Mouse (Mus musculus): ENCODE data around the gene 1600014C10Rik. TPM values are rescaled to one million over a fixed set of nuclear protein-coding genes. Genes with fewer than 3 reads are reported as not detected.

1600014C10Rik gene
- polyA plus RNA-seq, 1 experiment from 2014 or later: 14.4 TPM

GRCm38 (mm10) chr7:38208969-38209368 is 26.0 kb downstream of the 1600014C10Rik start:
- Histone ChIP-seq H3K4me3 (no peak overlapping the region), H3K36me3 (no peaks in the 10 kb centered on the region), H3K9me3 (no peaks in the 10 kb centered on the region), H3K4me1 (peaks cover 27% of the 10 kb centered on the region), H3K27me3 (ENCODE audit: insufficient read depth, poor library complexity, severe bottlenecking) (no peaks in the 10 kb centered on the region), H3K27ac (no peak overlapping the region)
- WGBS: 78% methylated on average over 3 of the region's 3 CpGs
- DNase-seq (ENCODE audit: low spot score): no peak

- Histone ChIP-seq H3K4me3 (no peak overlapping the region), H3K27me3 (ENCODE audit: insufficient read depth, poor library complexity, severe bottlenecking) (no peaks in the 10 kb centered on the region), H3K27ac (peak overlapping the region; percentile 30; the same call in 1 of the 2 replicates), H3K4me1 (peaks cover 31% of the 10 kb centered on the region), H3K36me3 (no peaks in the 10 kb centered on the region), H3K9me3 (no peaks in the 10 kb centered on the region)
- WGBS: 58% methylated on average over 11 of the region's 11 CpGs
- DNase-seq (ENCODE audit: low spot score): no peak
These were observed 26.6 kb downstream of the 1600014C10Rik start for GRCm38 (mm10) chr7:38209478-38210152.

GRCm38 (mm10) chr7:38212651-38213062 is 29.6 kb downstream of the 1600014C10Rik start:
- Histone ChIP-seq H3K4me3 (no peak overlapping the region), H3K27ac (peak overlapping the region; percentile 77; the same call in 1 of the 2 replicates), H3K4me1 (peaks cover 38% of the 10 kb centered on the region), H3K36me3 (no peaks in the 10 kb centered on the region), H3K27me3 (ENCODE audit: insufficient read depth, poor library complexity, severe bottlenecking) (no peaks in the 10 kb centered on the region), H3K9me3 (no peaks in the 10 kb centered on the region)
- DNase-seq (ENCODE audit: low spot score): no peak
- 27% methylated on average over 3 of the region's 3 CpGs for WGBS

- Histone ChIP-seq H3K27ac (no peak overlapping the region), H3K36me3 (no peaks in the 10 kb centered on the region), H3K27me3 (ENCODE audit: insufficient read depth, poor library complexity, severe bottlenecking) (no peaks in the 10 kb centered on the region), H3K4me3 (no peak overlapping the region), H3K4me1 (peaks cover 34% of the 10 kb centered on the region), H3K9me3 (no peaks in the 10 kb centered on the region)
- WGBS: 66% methylated on average over 5 of the region's 5 CpGs
- DNase-seq (ENCODE audit: low spot score): no peak
These were observed 31.6 kb downstream of the 1600014C10Rik start for GRCm38 (mm10) chr7:38214473-38215214.

- peaks cover 36% of the 10 kb centered on the region for H3K4me1 ChIP-seq
- 71% methylated on average over 7 of the region's 7 CpGs for WGBS
- H3K36me3 ChIP-seq: no peaks in the 10 kb centered on the region
- H3K9me3 ChIP-seq: no peaks in the 10 kb centered on the region
- no peak overlapping the region for H3K27ac ChIP-seq
- no peaks in the 10 kb centered on the region for H3K27me3 ChIP-seq (ENCODE audit: insufficient read depth, poor library complexity, severe bottlenecking)
- DNase-seq (ENCODE audit: low spot score): no peak
- no peak overlapping the region for H3K4me3 ChIP-seq
These were observed 32.3 kb downstream of the 1600014C10Rik start for GRCm38 (mm10) chr7:38215281-38215680.

- no peaks in the 10 kb centered on the region for H3K9me3 ChIP-seq
- DNase-seq (ENCODE audit: low spot score): no peak
- H3K4me1 ChIP-seq: peaks cover 37% of the 10 kb centered on the region
- H3K27ac ChIP-seq: no peak overlapping the region
- no peak overlapping the region for H3K4me3 ChIP-seq
- no peaks in the 10 kb centered on the region for H3K27me3 ChIP-seq (ENCODE audit: insufficient read depth, poor library complexity, severe bottlenecking)
- H3K36me3 ChIP-seq: peaks cover 1% of the 10 kb centered on the region; the same call in 1 of the 2 replicates
- WGBS: 89% methylated on average over 6 of the region's 6 CpGs
These were observed 32.7 kb downstream of the 1600014C10Rik start for GRCm38 (mm10) chr7:38215697-38216096.

GRCm38 (mm10) chr7:38217417-38218171 is 34.6 kb downstream of the 1600014C10Rik start:
- no peak overlapping the region for H3K27ac ChIP-seq
- H3K4me3 ChIP-seq: no peak overlapping the region
- peaks cover 27% of the 10 kb centered on the region for H3K4me1 ChIP-seq
- WGBS: 65% methylated on average over 5 of the region's 5 CpGs
- no peak for DNase-seq (ENCODE audit: low spot score)
- H3K9me3 ChIP-seq: no peaks in the 10 kb centered on the region; the same call in 1 of the 2 replicates
- H3K36me3 ChIP-seq: peaks cover 12% of the 10 kb centered on the region
- H3K27me3 ChIP-seq (ENCODE audit: insufficient read depth, poor library complexity, severe bottlenecking): no peaks in the 10 kb centered on the region

- H3K4me3 ChIP-seq: no peak overlapping the region
- H3K4me1 ChIP-seq: peaks cover 19% of the 10 kb centered on the region
- no peaks in the 10 kb centered on the region; the same call in 1 of the 2 replicates for H3K9me3 ChIP-seq
- no peak for DNase-seq (ENCODE audit: low spot score)
- no peak overlapping the region for H3K27ac ChIP-seq
- WGBS: 76% methylated on average over 8 of the region's 8 CpGs
- H3K27me3 ChIP-seq (ENCODE audit: insufficient read depth, poor library complexity, severe bottlenecking): no peaks in the 10 kb centered on the region
- peaks cover 12% of the 10 kb centered on the region for H3K36me3 ChIP-seq
These were observed 35.8 kb downstream of the 1600014C10Rik start for GRCm38 (mm10) chr7:38218631-38219367.

- 76% methylated on average over 4 of the region's 4 CpGs for WGBS
- DNase-seq (ENCODE audit: low spot score): no peak
- Histone ChIP-seq H3K27ac (no peak overlapping the region), H3K36me3 (peaks cover 12% of the 10 kb centered on the region), H3K27me3 (ENCODE audit: insufficient read depth, poor library complexity, severe bottlenecking) (no peaks in the 10 kb centered on the region), H3K9me3 (no peaks in the 10 kb centered on the region; the same call in 1 of the 2 replicates), H3K4me1 (peaks cover 16% of the 10 kb centered on the region), H3K4me3 (no peak overlapping the region)
These were observed 36.5 kb downstream of the 1600014C10Rik start for GRCm38 (mm10) chr7:38219526-38219925.

GRCm38 (mm10) chr7:38220866-38221265 is 37.8 kb downstream of the 1600014C10Rik start:
- no peak for DNase-seq (ENCODE audit: low spot score)
- WGBS: 92% methylated on average over 7 of the region's 7 CpGs

GRCm38 (mm10) chr7:38224577-38225369 is 41.8 kb downstream of the 1600014C10Rik start:
- no peak for DNase-seq (ENCODE audit: low spot score)
- peak overlapping the region; percentile 37; the same call in 1 of the 2 replicates for H3K27ac ChIP-seq

More at GRCm38 (mm10) chr7:38220866-38221265, 37.8 kb downstream of the 1600014C10Rik start:
- H3K36me3 ChIP-seq: peaks cover 12% of the 10 kb centered on the region
- H3K27ac ChIP-seq: no peak overlapping the region
- H3K27me3 ChIP-seq (ENCODE audit: insufficient read depth, poor library complexity, severe bottlenecking): no peaks in the 10 kb centered on the region
- no peaks in the 10 kb centered on the region; the same call in 1 of the 2 replicates for H3K9me3 ChIP-seq
- peaks cover 24% of the 10 kb centered on the region for H3K4me1 ChIP-seq
- no peak overlapping the region for H3K4me3 ChIP-seq

More at GRCm38 (mm10) chr7:38224577-38225369, 41.8 kb downstream of the 1600014C10Rik start:
- Histone ChIP-seq H3K9me3 (no peaks in the 10 kb centered on the region; the same call in 1 of the 2 replicates), H3K27me3 (ENCODE audit: insufficient read depth, poor library complexity, severe bottlenecking) (peaks cover 9% of the 10 kb centered on the region; the same call in 1 of the 2 replicates), H3K4me3 (no peak overlapping the region), H3K4me1 (peaks cover 21% of the 10 kb centered on the region), H3K36me3 (peaks cover 12% of the 10 kb centered on the region)
- WGBS: 67% methylated on average over 13 of the region's 13 CpGs

Measured in heart, embryonic 10.5 days (tissue).